Mouse (Mus musculus) MEL (cell line): ENCODE measurements around the gene Pdzd7. TPM values are rescaled to one million over a fixed set of nuclear protein-coding genes. Genes with fewer than 3 reads are reported as not detected.
A peak's percentile ranks its signal among the peaks of the same experiment; 100 is the strongest.

ENCODE experiments used
- DNase-seq: peaks from one replicate; pipeline ENCODE4 v3.0.0; 2011; ENCODE audit warnings: low read depth, low spot score
- H3K27ac ChIP-seq: 2 replicates; pipeline ENCODE4 v1.5.1; 2012; ENCODE audit warnings: low read depth, mild to moderate bottlenecking, control low read depth, low read length, moderate library complexity; ENCODE audit not compliant: control insufficient read depth
- H3K27me3 ChIP-seq, 2 experiments: fragments of 150-350 bp in 1 of 2; sonication (generic) in 1 of 2; 2 replicates each; pipeline ENCODE4 v1.6.1; 2012; ENCODE audit warnings: low read length in 2 of 2, mild to moderate bottlenecking in 2 of 2, improper control_type of control experiment in 1 of 2, moderate library complexity in 1 of 2; ENCODE audit not compliant: insufficient read depth in 2 of 2, control insufficient read depth in 1 of 2
- H3K36me3 ChIP-seq, 2 experiments: 2 replicates each; pipeline ENCODE4 v1.6.1; 2012 to 2014; ENCODE audit warnings: low read length in 2 of 2, improper control_type of control experiment in 1 of 2, inconsistent platforms in 1 of 2, mild to moderate bottlenecking in 1 of 2; ENCODE audit not compliant: insufficient read depth in 2 of 2, control insufficient read depth in 1 of 2
- H3K4me1 ChIP-seq, 2 experiments: fragments of 150-350 bp in 1 of 2; sonication (generic) in 1 of 2; 2 replicates each; pipeline ENCODE4 v1.6.1; 2012; ENCODE audit warnings: low read length in 2 of 2, improper control_type of control experiment in 1 of 2, mild to moderate bottlenecking in 1 of 2; ENCODE audit not compliant: insufficient read depth in 2 of 2, control insufficient read depth in 1 of 2
- H3K4me3 ChIP-seq, 2 experiments: fragments of 150-350 bp in 1 of 2; sonication (generic) in 1 of 2; 2 replicates each; pipeline ENCODE4 v1.5.1; 2012; ENCODE audit warnings: low read depth in 2 of 2, low read length in 2 of 2, mild to moderate bottlenecking in 2 of 2, moderate library complexity in 2 of 2, control low read depth in 1 of 2, improper control_type of control experiment in 1 of 2; ENCODE audit not compliant: control insufficient read depth in 1 of 2, insufficient read depth in 1 of 2
- H3K79me2 ChIP-seq: 2 replicates; pipeline ENCODE4 v1.6.1; 2012; ENCODE audit warnings: mild to moderate bottlenecking, low read length, moderate library complexity; ENCODE audit not compliant: control insufficient read depth, poor library complexity, insufficient read depth
- H3K9ac ChIP-seq: 2 replicates; pipeline ENCODE4 v1.6.1; 2012; ENCODE audit warnings: low read depth, mild to moderate bottlenecking, control low read depth, low read length, moderate library complexity; ENCODE audit not compliant: control insufficient read depth, poor library complexity, severe bottlenecking
- H3K9me3 ChIP-seq: fragments of 150-350 bp; sonication (generic); replicated peaks from 2 replicates; pipeline ENCODE4 v1.6.1; 2012; ENCODE audit warnings: mild to moderate bottlenecking, low read length, improper control_type of control experiment, moderate library complexity; ENCODE audit not compliant: insufficient read depth
- BHLHE40 ChIP-seq: IDR thresholded peaks from 2 replicates; pipeline ENCODE4 v1.6.1; 2012; ENCODE audit warnings: low read depth, mild to moderate bottlenecking, inconsistent platforms, low read length, improper control_type of control experiment, borderline replicate concordance
- CHD2 ChIP-seq: IDR thresholded peaks from 2 replicates; pipeline ENCODE4 v1.6.1; 2011; ENCODE audit warnings: low read length, improper control_type of control experiment
- CTCF ChIP-seq, 3 experiments: IDR thresholded peaks in 2 of 3; conservative IDR thresholded peaks in 1 of 3; 2 replicates each; pipeline ENCODE4 v1.5.1; 2011 to 2012; ENCODE audit warnings: low read length in 3 of 3, low read depth in 2 of 3, mild to moderate bottlenecking in 2 of 3, improper control_type of control experiment in 1 of 3, inconsistent platforms in 1 of 3, mixed read lengths in 1 of 3, moderate library complexity in 1 of 3; ENCODE audit not compliant: control insufficient read depth in 1 of 3, insufficient read depth in 1 of 3, poor library complexity in 1 of 3, severe bottlenecking in 1 of 3
- E2F4 ChIP-seq: IDR thresholded peaks from 2 replicates; pipeline ENCODE4 v1.6.1; 2011; ENCODE audit warnings: low read depth, low read length, improper control_type of control experiment, borderline replicate concordance
- ELF1 ChIP-seq: IDR thresholded peaks from 2 replicates; pipeline ENCODE4 v1.6.1; 2014; ENCODE audit warnings: low read depth, mild to moderate bottlenecking, inconsistent platforms, low read length, improper control_type of control experiment, moderate library complexity
- EP300 ChIP-seq, 2 experiments: IDR thresholded peaks; 2 replicates each; pipeline ENCODE4 v1.6.1; 2011; ENCODE audit warnings: improper control_type of control experiment in 2 of 2, low read length in 2 of 2, low read depth in 1 of 2, mild to moderate bottlenecking in 1 of 2
- ETS1 ChIP-seq: IDR thresholded peaks from 2 replicates; pipeline ENCODE4 v1.6.1; 2012; ENCODE audit warnings: low read depth, mild to moderate bottlenecking, inconsistent platforms, low read length, improper control_type of control experiment, moderate library complexity
- GATA1 ChIP-seq: IDR thresholded peaks from 2 replicates; pipeline ENCODE4 v1.6.1; 2011; ENCODE audit warnings: low read depth, low read length, improper control_type of control experiment
- HCFC1 ChIP-seq: IDR thresholded peaks from 2 replicates; pipeline ENCODE4 v1.6.1; 2012; ENCODE audit warnings: low read depth, mild to moderate bottlenecking, inconsistent platforms, low read length, improper control_type of control experiment, moderate library complexity
- JUND ChIP-seq: IDR thresholded peaks from 2 replicates; pipeline ENCODE4 v1.6.1; 2011; ENCODE audit warnings: low read depth, mild to moderate bottlenecking, improper control_type of control experiment, low read length
- KAT2A ChIP-seq: conservative IDR thresholded peaks from 2 replicates; pipeline ENCODE4 v1.6.1; 2012; ENCODE audit warnings: low read depth, low read length, improper control_type of control experiment, inconsistent platforms
- MAFK ChIP-seq: IDR thresholded peaks from 2 replicates; pipeline ENCODE4 v1.6.1; 2011; ENCODE audit warnings: low read depth, mild to moderate bottlenecking, low read length, improper control_type of control experiment, borderline replicate concordance
- MAX ChIP-seq: IDR thresholded peaks from 2 replicates; pipeline ENCODE4 v1.6.1; 2011; ENCODE audit warnings: low read length, improper control_type of control experiment
- MAZ ChIP-seq: IDR thresholded peaks from 2 replicates; pipeline ENCODE4 v1.6.1; 2012; ENCODE audit warnings: low read depth, mild to moderate bottlenecking, inconsistent platforms, low read length, improper control_type of control experiment
- MXI1 ChIP-seq: IDR thresholded peaks from 2 replicates; pipeline ENCODE4 v1.6.1; 2011; ENCODE audit warnings: mild to moderate bottlenecking, low read depth, low read length, improper control_type of control experiment
- MYB ChIP-seq: IDR thresholded peaks from 2 replicates; pipeline ENCODE4 v1.6.1; 2011; ENCODE audit warnings: mild to moderate bottlenecking, low read depth, low read length, improper control_type of control experiment
- MYC ChIP-seq: IDR thresholded peaks from 2 replicates; pipeline ENCODE4 v1.6.1; 2011; ENCODE audit warnings: low read depth, mild to moderate bottlenecking, low read length, improper control_type of control experiment, moderate library complexity
- POLR2A ChIP-seq, 2 experiments: IDR thresholded peaks; 2 replicates each; pipeline ENCODE4 v1.6.1; 2011 to 2012; ENCODE audit warnings: low read length in 2 of 2, mild to moderate bottlenecking in 2 of 2, control low read depth in 1 of 2, improper control_type of control experiment in 1 of 2, low read depth in 1 of 2, moderate library complexity in 1 of 2; ENCODE audit not compliant: control insufficient read depth in 1 of 2, insufficient read depth in 1 of 2, poor library complexity in 1 of 2
- POLR2AphosphoS2 ChIP-seq: IDR thresholded peaks from 2 replicates; pipeline ENCODE4 v1.6.1; 2011; ENCODE audit warnings: low read length, improper control_type of control experiment
- POLR2AphosphoS5 ChIP-seq: IDR thresholded peaks from 2 replicates; pipeline ENCODE4 v1.6.1; 2012; ENCODE audit warnings: low read depth, borderline replicate concordance, mild to moderate bottlenecking, inconsistent platforms, low read length, moderate library complexity, mixed read lengths
- RAD21 ChIP-seq: IDR thresholded peaks from 2 replicates; pipeline ENCODE4 v1.6.1; 2011; ENCODE audit warnings: mild to moderate bottlenecking, low read depth, low read length, improper control_type of control experiment
- RCOR1 ChIP-seq: IDR thresholded peaks from 2 replicates; pipeline ENCODE4 v1.6.1; 2012; ENCODE audit warnings: low read depth, mild to moderate bottlenecking, inconsistent platforms, low read length, improper control_type of control experiment
- SIN3A ChIP-seq: IDR thresholded peaks from 2 replicates; pipeline ENCODE4 v1.6.1; 2012; ENCODE audit warnings: low read length, improper control_type of control experiment, inconsistent platforms
- TAL1 ChIP-seq: IDR thresholded peaks from 2 replicates; pipeline ENCODE4 v1.6.1; 2012; ENCODE audit warnings: mild to moderate bottlenecking, inconsistent platforms, low read length, moderate library complexity, mixed read lengths
- TBP ChIP-seq: IDR thresholded peaks from 2 replicates; pipeline ENCODE4 v1.8.0; 2011; ENCODE audit warnings: low read depth, low read length, improper control_type of control experiment
- TCF12 ChIP-seq: IDR thresholded peaks from 2 replicates; pipeline ENCODE4 v1.6.1; 2014; ENCODE audit warnings: low read depth, mild to moderate bottlenecking, inconsistent platforms, low read length, improper control_type of control experiment, moderate library complexity
- UBTF ChIP-seq: IDR thresholded peaks from 2 replicates; pipeline ENCODE4 v1.6.1; 2012; ENCODE audit warnings: low read depth, mild to moderate bottlenecking, inconsistent platforms, low read length, improper control_type of control experiment, moderate library complexity, borderline replicate concordance; ENCODE audit not compliant: insufficient read depth
- USF1 ChIP-seq: IDR thresholded peaks from 2 replicates; pipeline ENCODE4 v1.6.1; 2014; ENCODE audit warnings: low read depth, mild to moderate bottlenecking, inconsistent platforms, low read length, improper control_type of control experiment, moderate library complexity
- USF2 ChIP-seq, 2 experiments: IDR thresholded peaks; 2 replicates each; pipeline ENCODE4 v1.6.1; 2011 to 2012; ENCODE audit warnings: improper control_type of control experiment in 2 of 2, low read length in 2 of 2, borderline replicate concordance in 1 of 2, inconsistent platforms in 1 of 2, low read depth in 1 of 2, mild to moderate bottlenecking in 1 of 2; ENCODE audit not compliant: insufficient read depth in 1 of 2
- ZC3H11A ChIP-seq: IDR thresholded peaks from 2 replicates; pipeline ENCODE4 v1.6.1; 2012; ENCODE audit warnings: low read depth, mild to moderate bottlenecking, inconsistent platforms, low read length, improper control_type of control experiment
- ZKSCAN1 ChIP-seq: IDR thresholded peaks from 2 replicates; pipeline ENCODE4 v1.6.1; 2012; ENCODE audit warnings: low read depth, mild to moderate bottlenecking, inconsistent platforms, low read length, improper control_type of control experiment, moderate library complexity
- ZMIZ1 ChIP-seq: IDR thresholded peaks from 2 replicates; pipeline ENCODE4 v1.6.1; 2012; ENCODE audit warnings: low read depth, mild to moderate bottlenecking, inconsistent platforms, low read length, improper control_type of control experiment, moderate library complexity
- ZNF384 ChIP-seq: IDR thresholded peaks from 2 replicates; pipeline ENCODE4 v1.6.1; 2012; ENCODE audit warnings: low read depth, mild to moderate bottlenecking, inconsistent platforms, low read length, improper control_type of control experiment
- polyA plus RNA-seq, 2 experiments: library from polyadenylated mRNA; stranded (reverse) in 1 of 2; unstranded in 1 of 2; fragments of >175 nt in 1 of 2; fragments of >200 nt in 1 of 2; gene quantifications; 2 replicates each; pipeline versions ENCODE4 v1.2.1 to v1.2.4; 2012; ENCODE audit warnings: low replicate concordance in 2 of 2, low read depth in 1 of 2; ENCODE audit not compliant: insufficient read length in 2 of 2, insufficient read depth in 1 of 2, missing spikeins in 1 of 2
- total RNA-seq: library from RNA; depleted of rRNA; stranded (reverse); fragments of 300-350 nt; gene quantifications from 2 replicates; pipeline ENCODE4 v1.2.3, GENCODE M21; 2012

Pdzd7 gene
- total and polyA plus RNA-seq, 3 experiments, result 0.08 to 0.56 TPM; not detected in 1

- TF ChIP-seq MYC, result peak; percentile 18; the same call in 1 of the 2 replicates
- peak; percentile 21; the same call in 1 of the 2 replicates for TF ChIP-seq RAD21
- TF ChIP-seq TAL1, result no peak
- TF ChIP-seq, all 39 proteins: peak for 17
Observed at GRCm38 (mm10) chr19:45047417-45047934, 2.0 kb upstream of the Pdzd7 start, which contains the start of gene Sfxn3 (continued).

DNA sequence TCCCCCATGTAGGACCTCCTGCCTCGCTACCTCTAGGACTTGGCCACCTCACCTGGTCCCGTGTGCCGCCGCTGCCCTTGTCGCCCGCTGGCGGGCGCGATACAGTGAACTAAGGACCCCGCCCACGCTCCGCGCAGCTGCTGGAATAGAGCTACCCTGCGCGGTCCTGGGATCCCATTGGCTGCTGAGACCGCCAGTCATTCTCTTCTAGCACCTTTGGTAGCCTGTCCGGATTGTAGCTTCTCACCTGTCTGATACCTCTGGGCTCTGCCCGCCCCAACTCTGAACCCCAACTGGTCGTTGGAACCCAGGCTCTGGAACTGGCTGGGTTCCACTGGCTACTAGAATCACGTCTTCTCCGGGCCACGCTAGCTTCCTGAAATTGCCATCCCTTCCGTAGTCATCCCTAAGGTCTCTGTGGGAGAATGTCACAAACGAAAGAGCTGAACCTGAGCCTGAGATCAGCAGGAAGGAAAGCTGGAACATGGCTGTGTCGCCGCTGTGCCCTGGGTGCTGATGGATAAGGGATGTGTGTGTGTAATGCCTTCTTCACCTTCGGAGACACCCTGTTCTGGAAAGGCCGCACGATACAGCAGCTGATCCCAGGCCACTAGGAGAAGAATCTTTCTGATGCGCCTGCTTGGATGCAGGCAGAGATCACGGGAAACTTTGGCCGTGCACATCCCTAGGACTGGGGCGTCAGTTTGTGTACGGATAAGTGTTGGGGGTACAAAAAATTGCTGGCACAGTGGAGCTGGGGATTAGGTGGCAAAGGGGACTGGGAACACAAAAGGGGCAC is 1.2 kb upstream of the Pdzd7 start:
- H3K79me2 ChIP-seq, result no peaks in the 10 kb centered on the region
- DNase-seq, result peak; percentile 93
- H3K9ac ChIP-seq, result peak overlapping the region; percentile 42
- H3K9me3 ChIP-seq, result no peaks in the 10 kb centered on the region
- peaks cover 0 to 5% of the 10 kb centered on the region in 2 experiments; a peak in 1 of 4 replicates for H3K36me3 ChIP-seq
- H3K27ac ChIP-seq, result peak overlapping the region; percentile 35
- H3K27me3 ChIP-seq, result peaks cover 3 to 4% of the 10 kb centered on the region in 2 experiments; a peak in 2 of 4 replicates
- peak overlapping the region; percentile 63 to 69 for H3K4me3 ChIP-seq
- H3K4me1 ChIP-seq, result peaks cover 5 to 13% of the 10 kb centered on the region in 2 experiments; a peak in 3 of 4 replicates
- TF ChIP-seq MYB (0 out of 2 replicates have a peak, but pooled peaks have one; percentile 1), ZNF384 (no peak), CHD2 (peak; percentile 43; the same call in 1 of the 2 replicates), POLR2A (IDR thresholded peaks at IDR 0.05; ENCODE audit: control insufficient read depth in 1 of 2, insufficient read depth in 1 of 2, low read depth in 1 of 2, low read length in 2 of 2, poor library complexity in 1 of 2) (no peak), ZKSCAN1 (no peak), ZMIZ1 (no peak), E2F4 (no peak), MAFK (no peak), TCF12 (peak; percentile 14; the same call in 1 of the 2 replicates), TBP (no peak), SIN3A (no peak; the same call in 1 of the 2 replicates), EP300 (IDR thresholded peaks at IDR 0.05; ENCODE audit: low read depth in 1 of 2, low read length in 2 of 2) (peak; percentile 15 to 16; a peak in 1 of 4 replicates), POLR2AphosphoS2 (no peak), ZC3H11A (no peak), TAL1 (no peak), POLR2AphosphoS5 (no peak), GATA1 (no peak), HCFC1 (no peak), ETS1 (no peak), CTCF (IDR thresholded peaks at IDR 0.05 in 2 of 3, conservative IDR thresholded peaks at IDR 0.05 in 1 of 3; ENCODE audit: control insufficient read depth in 1 of 3, insufficient read depth in 1 of 3, low read depth in 2 of 3, low read length in 3 of 3, poor library complexity in 1 of 3, severe bottlenecking in 1 of 3) (peak in 2 of 3 experiments; percentile 35 to 43; a peak in 4 of 6 replicates), MAZ (no peak), JUND (no peak), MXI1 (no peak), KAT2A (no peak), USF2 (IDR thresholded peaks at IDR 0.05; ENCODE audit: borderline replicate concordance in 1 of 2, insufficient read depth in 1 of 2, low read depth in 1 of 2, low read length in 2 of 2) (no peak), USF1 (no peak; the same call in 1 of the 2 replicates), MAX (peak; percentile 67), ELF1 (no peak), RCOR1 (0 out of 2 replicates have a peak, but pooled peaks have one; percentile 19), UBTF (no peak), BHLHE40 (no peak)
